Mouse (Mus musculus) thymus, adult 2 months (tissue): ENCODE data around the gene 6430628N08Rik.

Source experiments
- CTCF ChIP-seq: fragments of 200-500 bp; IDR thresholded peaks from 2 replicates; pipeline ENCODE4 v1.5.1; 2012; ENCODE audit warnings: mild to moderate bottlenecking, control low read depth, low read length, moderate library complexity, borderline replicate concordance; ENCODE audit not compliant: control insufficient read depth, poor library complexity, insufficient read depth; ENCODE audit errors: extremely low read depth
- POLR2A ChIP-seq: fragments of 200-500 bp; IDR thresholded peaks from 2 replicates; pipeline ENCODE4 v1.6.1; 2012; ENCODE audit warnings: mild to moderate bottlenecking, low read length, control low read depth, moderate library complexity; ENCODE audit not compliant: control insufficient read depth, poor library complexity, insufficient read depth; ENCODE audit errors: extremely low read depth

DNA sequence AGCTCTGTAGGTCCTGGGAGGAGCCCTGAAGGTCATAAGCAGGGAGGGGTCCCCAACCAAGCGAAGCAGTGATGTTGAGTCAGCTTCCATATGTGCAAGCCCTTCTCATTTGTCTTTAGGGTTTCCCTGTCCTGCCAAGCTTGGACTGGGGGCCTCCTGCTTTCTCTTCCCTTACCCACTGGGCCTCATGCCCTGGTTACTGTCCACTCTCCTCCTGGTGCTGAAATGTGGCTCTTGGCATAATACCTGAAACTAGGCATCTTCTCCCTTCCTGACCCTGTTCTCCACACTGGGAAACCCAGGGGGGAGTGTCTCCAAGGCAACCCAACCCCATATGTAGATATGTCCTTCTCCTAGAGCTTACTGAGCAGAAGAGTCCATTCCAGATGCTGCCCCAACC lies 3.6 kb upstream of the 6430628N08Rik start:
- TF ChIP-seq CTCF (no peak), POLR2A (no peak)
